Mouse (Mus musculus) thymus, adult 2 months (tissue): ENCODE data around the gene Casp14.

Experiments used
- CTCF ChIP-seq: fragments of 200-500 bp; IDR thresholded peaks from 2 replicates; pipeline ENCODE4 v1.5.1; 2012; ENCODE audit warnings: mild to moderate bottlenecking, control low read depth, low read length, moderate library complexity, borderline replicate concordance; ENCODE audit not compliant: control insufficient read depth, poor library complexity, insufficient read depth; ENCODE audit errors: extremely low read depth
- POLR2A ChIP-seq: fragments of 200-500 bp; IDR thresholded peaks from 2 replicates; pipeline ENCODE4 v1.6.1; 2012; ENCODE audit warnings: mild to moderate bottlenecking, low read length, control low read depth, moderate library complexity; ENCODE audit not compliant: control insufficient read depth, poor library complexity, insufficient read depth; ENCODE audit errors: extremely low read depth

DNA sequence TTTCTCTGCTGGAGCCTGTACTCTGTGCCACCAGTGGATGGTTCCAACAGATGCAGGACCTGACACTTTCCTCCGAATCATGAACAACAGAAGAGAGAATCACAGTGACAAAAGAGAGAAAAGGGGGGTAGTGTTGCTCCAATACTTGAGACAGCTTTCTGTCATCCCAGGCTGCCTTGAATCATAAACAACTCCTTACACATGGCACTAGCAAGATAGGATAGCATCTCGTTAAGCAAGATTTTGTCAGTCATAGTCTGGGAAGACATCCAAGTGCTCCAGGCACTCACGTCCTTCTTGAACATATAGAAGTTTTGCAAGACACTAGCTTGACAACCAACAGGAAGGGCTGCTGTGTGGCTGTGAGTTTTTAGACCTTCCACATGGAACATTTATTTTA lies 8.9 kb upstream of the Casp14 start:
- TF ChIP-seq POLR2A, result no peak
- TF ChIP-seq CTCF, result no peak
